Mouse (Mus musculus) activated CD4-positive, CD25-positive, alpha-beta regulatory T cell (primary cell): ENCODE data around the gene Olfr1451. TPM values are rescaled to one million over a fixed set of nuclear protein-coding genes. Genes with fewer than 3 reads are reported as not detected.

Experiments
- polyA plus RNA-seq, 2 experiments: library from polyadenylated mRNA; unstranded; fragments of 100-300 nt; shearing (Covaris generic); gene quantifications; one replicate each; pipeline ENCODE4 v1.2.1; 2017

Gene Olfr1451
- polyA plus RNA-seq, result under 1 TPM in 1 of 2 experiments, not detected in 1; 0.80 TPM

DNA sequence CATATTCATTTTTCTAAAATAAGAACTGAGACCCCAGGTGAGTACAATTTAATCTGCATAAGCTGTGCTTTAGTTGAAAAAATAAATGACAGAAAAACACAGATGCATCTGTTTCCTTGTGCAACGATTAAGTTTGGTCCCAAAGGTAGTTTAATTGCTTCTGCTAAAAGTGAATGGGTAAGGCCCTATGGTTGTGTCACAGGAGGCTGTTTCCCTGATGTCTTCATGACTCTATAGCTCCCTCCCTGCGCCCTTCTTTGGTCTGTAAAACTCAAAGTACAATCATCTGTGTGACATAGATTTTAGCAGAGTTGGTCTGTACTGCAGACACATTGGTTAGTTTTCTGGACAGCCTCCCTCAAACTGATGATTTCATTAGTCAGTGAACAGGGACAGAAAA, at the start of gene Olfr1451:
Gene Olfr1451 (plus strand): TSS at position 301 of the 400 bp plus-strand sequence.

DNA sequence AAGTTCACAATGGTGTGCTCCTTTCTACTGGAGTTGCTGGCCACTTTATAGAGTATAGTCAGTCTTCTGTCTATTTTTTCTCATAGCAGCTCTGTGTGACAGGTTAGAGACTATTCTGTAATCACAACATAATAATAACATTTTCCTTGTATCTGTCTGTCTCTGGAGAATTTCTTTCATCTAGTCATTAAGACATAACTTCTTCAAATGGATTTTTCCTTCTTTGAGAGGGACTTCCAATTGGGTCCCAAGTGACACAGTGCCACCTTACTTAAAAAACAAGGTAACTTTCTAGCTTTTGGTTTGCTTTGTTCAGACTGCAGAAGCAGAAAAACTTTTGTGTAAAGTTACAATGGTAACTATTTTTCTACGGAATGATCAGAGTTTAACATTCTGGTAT, 44.9 kb upstream of the Olfr1451 start, which contains the start of gene Olfr1450:
Gene Olfr1450 (plus strand): TSS at position 301 of the 400 bp plus-strand sequence.

DNA sequence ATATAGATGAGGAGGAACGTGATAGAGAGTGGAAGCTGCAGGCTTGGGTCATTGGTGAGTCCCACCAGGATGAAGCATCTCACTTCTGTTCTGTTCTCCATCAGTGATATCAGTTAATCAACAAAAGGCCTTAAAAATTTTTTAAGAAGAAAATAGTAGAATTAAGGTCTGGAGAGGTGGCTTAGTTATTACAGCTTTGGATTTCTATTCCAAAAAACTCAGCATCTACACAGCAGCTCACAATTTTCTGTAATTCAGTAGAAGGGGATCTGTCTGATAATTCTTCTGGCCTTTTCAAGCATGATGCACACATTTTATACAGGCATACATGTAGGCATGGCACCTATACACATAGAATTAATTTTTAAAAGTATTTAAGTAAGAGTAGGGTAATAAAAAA, 33.4 kb downstream of the Olfr1451 start, which contains the start of gene Olfr1453:
Gene Olfr1453 (minus strand): TSS at position 101 of the 400 bp plus-strand sequence.

Other genes starting within 250 kb of the Olfr1451 start
- gene Cntf, start 229.4 kb upstream of the Olfr1451 start, polyA plus RNA-seq, result under 1 TPM in 1 of 2 experiments, not detected in 1; 0.26 TPM
- 10 to 100 TPM; 21.0 to 22.1 TPM for gene Zfp91, start 198.9 kb upstream of the Olfr1451 start, polyA plus RNA-seq
- gene Lpxn, start 198.8 kb upstream of the Olfr1451 start, polyA plus RNA-seq, result 100 to 1,000 TPM; 137 to 196 TPM
- not detected for gene Gm5244, start 148.3 kb upstream of the Olfr1451 start, polyA plus RNA-seq
- gene Olfr1444, start 137.7 kb upstream of the Olfr1451 start, polyA plus RNA-seq, result under 1 TPM in 1 of 2 experiments, not detected in 1; 0.73 TPM
- under 1 TPM in 1 of 2 experiments, not detected in 1; 0.29 TPM for gene Olfr1445, start 111.2 kb upstream of the Olfr1451 start, polyA plus RNA-seq
- not detected for gene Olfr1446, start 101.5 kb upstream of the Olfr1451 start, polyA plus RNA-seq
- gene Olfr1447, start 91.3 kb upstream of the Olfr1451 start, polyA plus RNA-seq, result not detected
- under 1 TPM in 1 of 2 experiments, not detected in 1; 0.10 TPM for gene Olfr1448, start 70.6 kb upstream of the Olfr1451 start, polyA plus RNA-seq
- gene Olfr1449, start 64.2 kb upstream of the Olfr1451 start, polyA plus RNA-seq, result not detected
- not detected for gene Olfr1450, start 44.8 kb upstream of the Olfr1451 start, polyA plus RNA-seq
- gene Olfr1453, start 33.3 kb downstream of the Olfr1451 start, polyA plus RNA-seq, result not detected
- not detected for gene Olfr1454, start 65.6 kb downstream of the Olfr1451 start, polyA plus RNA-seq
- gene Olfr1457, start 102.9 kb downstream of the Olfr1451 start, polyA plus RNA-seq, result under 1 TPM in 1 of 2 experiments, not detected in 1; 0.32 TPM
- gene Olfr1458, start 111.8 kb downstream of the Olfr1451 start, polyA plus RNA-seq, result not detected
- gene Olfr1459, start 154.5 kb downstream of the Olfr1451 start, polyA plus RNA-seq, result under 1 TPM in 1 of 2 experiments, not detected in 1; 0.15 TPM
- not detected for gene Olfr1461, start 168.0 kb downstream of the Olfr1451 start, polyA plus RNA-seq
- gene Olfr1462, start 190.7 kb downstream of the Olfr1451 start, polyA plus RNA-seq, result not detected
- not detected for gene Olfr1463, start 236.3 kb downstream of the Olfr1451 start, polyA plus RNA-seq